Mouse (Mus musculus) heart, postnatal 25 days (tissue): ENCODE results near the gene Dusp15. TPM values are rescaled to one million over a fixed set of nuclear protein-coding genes. Genes with fewer than 3 reads are reported as not detected.

Source experiments
- DNase-seq: peaks from one replicate; pipeline ENCODE4 v3.0.0; 2022; ENCODE audit warnings: low spot score
- intact Hi-C: fragments of 180-260 bp; cut with DNase I; formaldehyde crosslinking; loops from one replicate; pipeline ENCODE4 v1.15.1; 2025
- total RNA-seq, 2 experiments: library from RNA; stranded (reverse); gene quantifications; 2 replicates each; pipeline ENCODE4 v1.2.3; 2021

Dusp15 gene
- total RNA-seq = under 1 TPM in 1 of 2 experiments, not detected in 1; 0.20 TPM

GRCm38 (mm10) chr2:152951065-152951849 lies at the start of gene Dusp15:
Gene Dusp15, minus strand, starts transcription at chr2:152951698.
- intact Hi-C loops = no loop called here
- DNase-seq = no peak

- intact Hi-C loops = no loop called here
- DNase-seq = no peak
Observed at GRCm38 (mm10) chr2:152997046-152997445, 45.5 kb upstream of the Dusp15 start.

- intact Hi-C loops = no loop called here
- no peak for DNase-seq
Observed at GRCm38 (mm10) chr2:152991529-152991928, 40.0 kb upstream of the Dusp15 start.

- intact Hi-C loops = no loop called here
- no peak for DNase-seq
Observed at GRCm38 (mm10) chr2:152985582-152985981, 34.1 kb upstream of the Dusp15 start.

- intact Hi-C loops = no loop called here
Observed at GRCm38 (mm10) chr2:152976991-152977390, 25.5 kb upstream of the Dusp15 start.

GRCm38 (mm10) chr2:152965555-152965954 lies 14.1 kb upstream of the Dusp15 start:
- intact Hi-C loops = no loop called here
- no peak for DNase-seq

More at GRCm38 (mm10) chr2:152976991-152977390, 25.5 kb upstream of the Dusp15 start:
- no peak for DNase-seq

- DNase-seq = peak; percentile 46
Observed at GRCm38 (mm10) chr2:152962091-152962793, 10.7 kb upstream of the Dusp15 start, which contains the start of gene Ttll9. Gene Ttll9, plus strand, starts transcription at chr2:152962485.

GRCm38 (mm10) chr2:152958116-152958515 lies 6.6 kb upstream of the Dusp15 start:
- intact Hi-C loops = no loop called here

More at GRCm38 (mm10) chr2:152962091-152962793, 10.7 kb upstream of the Dusp15 start, which contains the start of gene Ttll9:
- intact Hi-C loops = no loop called here

GRCm38 (mm10) chr2:152951850-152952720 lies 587 bp upstream of the Dusp15 start:
- DNase-seq = no peak
- intact Hi-C loops = no loop called here

More at GRCm38 (mm10) chr2:152958116-152958515, 6.6 kb upstream of the Dusp15 start:
- DNase-seq = no peak

GRCm38 (mm10) chr2:152950358-152951064 lies 987 bp downstream of the Dusp15 start:
- intact Hi-C loops = no loop called here
- DNase-seq = no peak

GRCm38 (mm10) chr2:152948438-152949020 lies 3.0 kb downstream of the Dusp15 start:
- intact Hi-C loops = no loop called here

GRCm38 (mm10) chr2:152947098-152947497 lies 4.4 kb downstream of the Dusp15 start:
- no peak for DNase-seq
- intact Hi-C loops = no loop called here

More at GRCm38 (mm10) chr2:152948438-152949020, 3.0 kb downstream of the Dusp15 start:
- DNase-seq = no peak

- DNase-seq = no peak
- intact Hi-C loops = loop anchor here (5.0 kb wide), 1 partner anchor 73 kb away; the partner anchor contains the start of gene Pdrg1
Observed at GRCm38 (mm10) chr2:152944013-152944412, 7.5 kb downstream of the Dusp15 start.

- intact Hi-C loops = loop anchor here (5.0 kb wide), 1 partner anchor 74 kb away; the partner anchor contains the start of gene Pdrg1
Observed at GRCm38 (mm10) chr2:152943568-152943967, 7.9 kb downstream of the Dusp15 start.

GRCm38 (mm10) chr2:152942898-152943515 lies 8.5 kb downstream of the Dusp15 start:
- DNase-seq = no peak
- intact Hi-C loops = loop anchor here (5.0 kb wide), 1 partner anchor 74 kb away; the partner anchor contains the start of gene Pdrg1

More at GRCm38 (mm10) chr2:152943568-152943967, 7.9 kb downstream of the Dusp15 start:
- no peak for DNase-seq

- intact Hi-C loops = loop anchor here (5.0 kb wide), 1 partner anchor 76 kb away; the partner anchor contains the start of gene Pdrg1
- no peak for DNase-seq
Observed at GRCm38 (mm10) chr2:152941776-152942175, 9.7 kb downstream of the Dusp15 start.

- no peak for DNase-seq
- intact Hi-C loops = loop anchor here (5.0 kb wide), 1 partner anchor 76 kb away; the partner anchor contains the start of gene Pdrg1
Observed at GRCm38 (mm10) chr2:152941106-152941505, 10.4 kb downstream of the Dusp15 start.

GRCm38 (mm10) chr2:152939846-152940245 lies 11.7 kb downstream of the Dusp15 start:
- DNase-seq = no peak
- intact Hi-C loops = loop anchor here (5.0 kb wide), 1 partner anchor 77 kb away; the partner anchor contains the start of gene Pdrg1
